Mouse (Mus musculus) thymus, adult 2 months (tissue): ENCODE results near the gene Gm49380.

Source experiments
- CTCF ChIP-seq: fragments of 200-500 bp; IDR thresholded peaks from 2 replicates; pipeline ENCODE4 v1.5.1; 2012; ENCODE audit warnings: mild to moderate bottlenecking, control low read depth, low read length, moderate library complexity, borderline replicate concordance; ENCODE audit not compliant: control insufficient read depth, poor library complexity, insufficient read depth; ENCODE audit errors: extremely low read depth
- POLR2A ChIP-seq: fragments of 200-500 bp; IDR thresholded peaks from 2 replicates; pipeline ENCODE4 v1.6.1; 2012; ENCODE audit warnings: mild to moderate bottlenecking, low read length, control low read depth, moderate library complexity; ENCODE audit not compliant: control insufficient read depth, poor library complexity, insufficient read depth; ENCODE audit errors: extremely low read depth

GRCm38 (mm10) chr9:44132200-44132599 is 18.9 kb upstream of the Gm49380 start:
- TF ChIP-seq CTCF (no peak), POLR2A (no peak)
